In the genomic region with DNA sequence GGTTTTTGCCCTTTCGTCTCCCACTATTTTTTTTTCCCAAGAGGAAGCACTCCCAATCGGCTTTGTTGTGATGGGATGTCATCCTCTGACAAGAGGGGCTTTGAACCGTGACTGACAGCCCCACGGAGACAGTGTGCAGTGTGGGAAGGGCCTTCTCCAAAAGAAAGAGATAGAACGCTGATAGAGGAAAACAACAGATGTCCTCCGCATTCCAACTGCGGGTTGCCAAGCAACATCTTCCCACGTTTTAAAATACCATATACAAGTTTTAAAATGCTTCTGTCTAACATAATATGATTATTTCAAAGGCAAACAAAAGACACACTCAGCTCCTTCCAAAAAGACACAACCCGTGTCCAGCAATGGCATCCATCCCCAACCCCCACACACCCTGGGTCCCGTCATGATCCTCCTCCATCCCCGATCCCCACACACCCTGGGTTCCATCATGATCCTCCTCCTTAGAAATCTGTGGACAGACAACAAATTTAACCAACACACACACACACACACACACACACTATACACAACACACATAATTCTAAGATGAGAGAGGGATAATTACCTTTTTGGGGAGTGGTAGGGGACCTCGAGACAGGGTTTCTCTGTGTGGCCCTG, we compare ENCODE assay signal across 12 mouse cellular contexts. TPM values are rescaled to one million over a fixed set of nuclear protein-coding genes. Genes with fewer than 3 reads are reported as not detected.
A peak's percentile ranks its signal among the peaks of the same experiment; 100 is the strongest.
DNase-seq lines count a peak whose midpoint lies in the region; ATAC-seq lines count a peak whose summit lies in the region.
"Had no signal": no experiment of that assay in that cellular context is flagged by ENCODE, and none has a peak within 500 bp of the region (broad histone marks: within the 10 kb centered on the region; RNA-seq: fewer than 3 reads in every experiment).

No protein-coding gene starts in this region.

- H3K36me3 ChIP-seq in neural tube, embryonic 15.5 days = no peaks in the 10 kb centered on the region
- no peaks in the 10 kb centered on the region for H3K36me3 ChIP-seq in hindbrain, embryonic 12.5 days
- H3K36me3 ChIP-seq: heart, embryonic 13.5 days; neural tube, embryonic 13.5 days had no signal

- H3K9me3 ChIP-seq in neural tube, embryonic 15.5 days (replicated peaks) = no peaks in the 10 kb centered on the region
- 0 out of 2 replicates have a peak, but pooled peaks cover 5% of the 10 kb centered on the region for H3K9me3 ChIP-seq in hindbrain, embryonic 12.5 days (replicated peaks)

- H3K27ac ChIP-seq in neural tube, embryonic 15.5 days (replicated peaks) = no peak overlapping the region
- no peak overlapping the region; the same call in 1 of the 2 replicates for H3K27ac ChIP-seq in hindbrain, embryonic 12.5 days
- H3K27ac ChIP-seq: heart, embryonic 13.5 days; macrophage; neural tube, embryonic 13.5 days had no signal

- no peaks in the 10 kb centered on the region for H3K27me3 ChIP-seq in neural tube, embryonic 15.5 days (replicated peaks)
- no peaks in the 10 kb centered on the region for H3K27me3 ChIP-seq in hindbrain, embryonic 12.5 days
- H3K27me3 ChIP-seq: heart, embryonic 13.5 days; neural tube, embryonic 13.5 days had no signal

- no peak for DNase-seq in neural tube, embryonic 10.5 days (ENCODE audit: extremely low spot score, low spot score)
- DNase-seq in left cerebral cortex, postnatal 25 days (ENCODE audit: low spot score in 2 of 2) = peak; percentile 68 to 84
- peak; percentile 69 for DNase-seq in telencephalon, adult 2 months (ENCODE audit: low read depth, low spot score)
- no peak for DNase-seq in gastrocnemius, adult 18-20 months (ENCODE audit: low spot score)
- DNase-seq in yolk sac, embryonic 10.5 days (ENCODE audit: low spot score) = no peak
- DNase-seq in adrenal gland, postnatal 25 days = no peak
- DNase-seq: kidney, adult 2 months had no signal

- H3K9ac ChIP-seq in neural tube, embryonic 15.5 days (replicated peaks) = no peak overlapping the region
- H3K9ac ChIP-seq in hindbrain, embryonic 12.5 days = no peak overlapping the region
- H3K9ac ChIP-seq: heart, embryonic 13.5 days; neural tube, embryonic 13.5 days had no signal

- no peak for ATAC-seq in neural tube, embryonic 15.5 days (ENCODE audit: low FRiP score)
- peak; percentile 90 for ATAC-seq in hindbrain, embryonic 12.5 days (ENCODE audit: low FRiP score)

- intact Hi-C loops in left cerebral cortex, postnatal 25 days (cut with DNase I) = loop anchor here (5.0 kb wide), 1 partner anchor 73 kb away; no protein-coding TSS in a partner anchor

- H3K4me3 ChIP-seq in neural tube, embryonic 15.5 days (replicated peaks) = no peak overlapping the region
- H3K4me3 ChIP-seq in hindbrain, embryonic 12.5 days = no peak overlapping the region
- H3K4me3 ChIP-seq: heart, embryonic 13.5 days; neural tube, embryonic 13.5 days had no signal

- H3K4me2 ChIP-seq in neural tube, embryonic 15.5 days = peak overlapping the region; percentile 6; the same call in 1 of the 2 replicates
- H3K4me2 ChIP-seq in hindbrain, embryonic 12.5 days (replicated peaks) = peak overlapping the region; percentile 24
- H3K4me2 ChIP-seq: heart, embryonic 13.5 days; neural tube, embryonic 13.5 days had no signal

- 42% methylated on average over 12 of the region's 12 CpGs for WGBS in neural tube, embryonic 15.5 days
- 30% methylated on average over 12 of the region's 12 CpGs for WGBS in hindbrain, embryonic 12.5 days

- no peaks in the 10 kb centered on the region for H3K4me1 ChIP-seq in neural tube, embryonic 15.5 days
- peaks cover 10% of the 10 kb centered on the region for H3K4me1 ChIP-seq in hindbrain, embryonic 12.5 days
- H3K4me1 ChIP-seq: neural tube, embryonic 13.5 days had no signal

RNA-seq across cellular contexts. Expression of gene Cap1, which starts 23.8 kb away (rescaled TPM):
- 73.5 and 78.6 TPM in 2 replicates for polyA plus RNA-seq in neural tube, embryonic 15.5 days (2015; fragmentation: Nextera tagmentation; extraction: Ambion mirVana)
- 55.6 and 70.6 TPM in 2 replicates for polyA plus RNA-seq in hindbrain, embryonic 12.5 days (2016; fragmentation: Nextera tagmentation; extraction: Ambion mirVana)
- 100 to 1,000 TPM; 274 to 277 TPM for total RNA-seq in left cerebral cortex, postnatal 25 days (2021)
- total RNA-seq in gastrocnemius, adult 18-20 months (2021) = 10 to 100 TPM; 16.7 to 25.5 TPM
- total RNA-seq in adrenal gland, postnatal 25 days (2021) = 132 and 141 TPM in 2 replicates

RNA-seq across cellular contexts. Expression of gene Mfsd2a, which starts 51.3 kb away (rescaled TPM):
- 23.3 and 29.3 TPM in 2 replicates for polyA plus RNA-seq in neural tube, embryonic 15.5 days (2015; fragmentation: Nextera tagmentation; extraction: Ambion mirVana)
- polyA plus RNA-seq in hindbrain, embryonic 12.5 days (2016; fragmentation: Nextera tagmentation; extraction: Ambion mirVana) = 28.5 and 28.7 TPM in 2 replicates
- total RNA-seq in left cerebral cortex, postnatal 25 days (2021) = 10 to 100 TPM; 37.4 to 43.5 TPM
- under 1 TPM; 0.39 to 0.81 TPM for total RNA-seq in gastrocnemius, adult 18-20 months (2021)
- 1.7 TPM in 1 of 2 replicates, not detected in the other for total RNA-seq in adrenal gland, postnatal 25 days (2021)
- polyA plus RNA-seq: macrophage had no signal

Comparison
In these comparisons a context has a peak if more than half of its experiments do, and no peak if none do; other contexts are left out.
1. DNase-seq: peak in left cerebral cortex, postnatal 25 days (2 of 2) and telencephalon, adult 2 months (single experiment); none in neural tube, embryonic 10.5 days (single experiment), gastrocnemius, adult 18-20 months (single experiment), yolk sac, embryonic 10.5 days (single experiment) and adrenal gland, postnatal 25 days (single experiment).
2. RNA of gene Mfsd2a, which starts 51.3 kb away (total RNA-seq): 37.4 to 43.5 TPM in left cerebral cortex, postnatal 25 days; 0.39 to 0.81 TPM in gastrocnemius, adult 18-20 months and 1.7 TPM in adrenal gland, postnatal 25 days; every median in the first group is over 10 times any median in the second.